Mouse (Mus musculus): ENCODE measurements around the gene Ubc. TPM values are rescaled to one million over a fixed set of nuclear protein-coding genes. Genes with fewer than 3 reads are reported as not detected.
"Not testable (repeated sequence)": the region's sequence is repeated elsewhere in the genome, so short reads cannot be mapped to it uniquely, and the experiment has no call there.

The Ubc gene
- 532 and 603 TPM in 2 replicates for polyA plus RNA-seq (2015; fragmentation: Nextera tagmentation; extraction: Ambion mirVana)

GRCm38 (mm10) chr5:125389579-125390441 lies at the start of gene Ubc:
TSS of gene Ubc (minus strand) at chr5:125390202.
- peak; percentile 92 for DNase-seq (ENCODE audit: low spot score)

DNA sequence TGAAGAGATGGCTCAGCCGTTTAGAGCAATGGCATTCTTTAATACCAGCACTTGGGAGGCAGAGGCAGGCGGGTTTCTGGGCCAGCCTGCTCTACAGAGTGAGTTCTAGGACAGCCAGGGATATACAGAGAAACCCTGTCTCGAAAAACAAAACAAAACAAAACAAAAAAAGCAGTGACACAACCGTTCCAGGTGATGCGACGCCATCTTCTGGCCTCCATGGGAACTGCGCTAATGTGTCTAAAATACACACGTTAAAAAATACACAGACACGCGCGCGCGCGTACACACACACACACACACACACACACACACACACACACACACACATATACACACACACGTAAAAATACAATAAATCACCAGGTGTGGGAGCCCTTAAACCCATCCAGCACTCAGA lies 44.3 kb upstream of the Ubc start:
- not testable (repeated sequence) for DNase-seq (ENCODE audit: low spot score)

DNA sequence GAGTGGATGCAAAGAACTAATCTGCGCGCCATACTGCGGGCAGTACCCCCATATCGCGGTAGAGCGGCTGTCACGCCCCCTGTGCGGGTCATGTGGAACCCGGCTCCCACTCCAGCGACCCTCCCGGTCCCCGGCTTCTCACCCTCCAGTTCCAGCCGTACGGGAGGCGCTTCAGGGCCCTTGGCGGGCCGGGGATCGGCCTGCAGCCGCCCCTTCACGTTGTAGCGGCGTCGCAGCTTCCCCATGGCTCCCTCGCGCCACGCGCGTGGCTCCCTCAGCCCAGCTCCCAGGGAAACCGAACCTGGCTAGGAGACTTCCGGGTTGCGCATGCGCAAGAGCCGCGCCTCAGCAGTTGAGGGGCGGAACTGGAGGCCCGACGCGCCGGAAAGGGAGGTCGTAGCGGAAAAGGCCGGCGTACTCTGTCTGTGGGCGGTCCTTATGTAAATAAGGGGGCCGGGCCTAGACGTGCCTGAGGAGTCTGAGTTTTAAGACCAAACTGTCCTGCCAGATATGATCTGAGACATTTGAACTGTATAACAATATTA lies 43.9 kb upstream of the Ubc start, which contains the start of gene Dhx37:
TSS of gene Dhx37 (minus strand) at position 329 of the 545 bp plus-strand sequence.
- DNase-seq (ENCODE audit: low spot score): peak; percentile 97

DNA sequence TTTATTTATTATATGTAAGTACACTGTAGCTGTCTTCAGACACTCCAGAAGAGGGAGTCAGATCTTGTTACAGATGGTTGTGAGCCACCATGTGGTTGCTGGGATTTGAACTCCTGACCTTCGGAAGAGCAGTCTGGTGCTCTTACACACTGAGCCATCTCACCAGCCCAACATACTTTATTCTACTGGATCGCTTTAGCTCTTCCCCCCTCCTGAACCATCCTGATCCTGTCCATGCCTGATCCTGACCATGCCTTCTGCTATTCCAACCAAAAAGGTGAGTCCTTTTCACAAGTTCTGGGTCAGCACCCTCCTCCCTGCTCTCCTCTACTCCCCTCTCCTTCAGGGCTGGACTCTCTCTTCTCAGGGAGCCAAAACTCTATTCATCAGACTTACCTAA lies 42.3 kb upstream of the Ubc start:
- DNase-seq (ENCODE audit: low spot score): not testable (repeated sequence)

- no peak for DNase-seq (ENCODE audit: low spot score)
These were observed 36.3 kb upstream of the Ubc start for GRCm38 (mm10) chr5:125426343-125426742.

DNA sequence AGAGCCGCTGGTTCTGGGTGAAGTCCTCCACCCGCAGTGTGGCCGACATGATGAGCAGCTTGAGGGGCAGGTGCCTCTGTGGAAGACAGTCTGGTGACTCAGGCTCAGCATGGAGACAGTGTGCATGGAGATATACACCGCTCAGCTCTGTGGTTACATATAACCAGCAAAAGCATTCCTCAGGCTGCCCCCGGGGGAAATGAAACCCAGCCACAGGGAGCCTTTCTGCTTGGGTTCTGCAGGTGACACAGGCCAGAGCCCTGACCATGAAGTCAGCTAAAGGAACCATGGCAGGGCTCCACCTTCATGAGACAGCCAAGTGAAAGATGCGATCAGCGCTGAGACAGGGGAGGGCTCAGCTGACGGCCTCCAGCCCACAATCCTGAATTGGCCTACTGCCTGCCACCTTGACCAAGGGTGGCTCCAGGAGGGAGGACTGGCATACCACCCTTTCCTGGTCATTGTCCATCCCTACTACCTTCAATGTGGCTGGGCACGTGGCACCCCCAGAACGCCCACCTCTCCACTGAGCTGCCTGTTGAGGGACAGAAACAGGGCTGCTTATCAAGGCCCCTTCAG lies 35.8 kb upstream of the Ubc start:
- DNase-seq (ENCODE audit: low spot score): no peak

DNA sequence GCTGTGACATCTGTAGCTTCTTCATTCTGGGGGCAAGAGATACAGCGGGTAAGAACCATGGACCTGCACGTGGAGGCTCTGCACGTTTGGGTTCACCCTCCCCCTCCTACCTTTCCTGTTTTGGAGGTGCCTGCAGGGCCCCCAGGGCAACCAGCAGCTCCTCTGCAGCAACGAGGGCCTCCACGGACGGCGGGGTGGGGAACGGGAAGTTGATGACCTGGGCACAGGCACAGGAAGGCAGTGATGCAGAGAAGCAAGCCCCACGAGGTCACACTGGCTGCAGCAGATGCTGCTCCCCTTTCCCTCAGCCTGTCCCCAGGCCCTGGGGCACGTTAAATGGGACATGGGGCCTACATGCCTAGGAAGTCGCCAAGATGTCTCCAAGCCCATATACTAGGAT lies 29.1 kb upstream of the Ubc start:
- no peak for DNase-seq (ENCODE audit: low spot score)

GRCm38 (mm10) chr5:125418636-125419035 lies 28.6 kb upstream of the Ubc start:
- no peak for DNase-seq (ENCODE audit: low spot score)

DNA sequence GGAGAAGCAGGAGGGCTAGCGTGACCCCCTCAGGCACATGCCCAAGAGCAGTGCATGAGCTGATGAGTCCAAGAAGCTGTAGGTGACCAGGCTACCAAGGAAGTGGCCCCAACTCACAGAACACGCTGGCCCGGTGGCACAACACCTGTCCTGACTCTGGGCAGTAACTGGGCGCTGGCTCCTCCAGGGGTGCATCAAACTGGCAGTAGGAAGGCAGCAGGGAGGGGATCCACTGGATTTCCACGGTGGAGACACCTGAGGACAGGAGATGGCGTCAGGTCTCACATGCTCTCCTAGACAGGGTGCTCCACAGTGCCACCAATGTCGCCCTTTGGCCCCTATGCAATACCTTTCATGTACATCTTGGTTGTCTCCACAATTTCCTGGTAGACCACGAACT lies 26.2 kb upstream of the Ubc start:
- DNase-seq (ENCODE audit: low spot score): no peak

DNA sequence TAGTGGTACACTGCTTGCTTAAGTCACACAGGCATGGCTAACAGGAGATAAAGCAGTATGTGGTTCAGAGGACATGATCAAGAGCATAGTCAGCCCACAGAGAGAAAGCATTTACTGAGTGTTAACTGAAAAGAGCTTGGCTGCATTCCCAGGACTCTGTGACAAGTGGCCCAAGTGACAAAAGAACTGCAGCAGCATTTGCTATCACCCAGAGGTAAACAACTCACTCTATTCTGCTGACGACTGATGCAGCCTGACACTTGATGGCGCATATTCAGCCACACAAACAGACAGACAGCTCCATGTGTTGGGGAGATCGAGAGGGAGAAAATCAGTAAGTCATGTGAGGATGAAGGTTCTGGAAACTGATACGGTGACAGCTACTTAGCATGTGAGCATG lies 23.8 kb upstream of the Ubc start:
- DNase-seq (ENCODE audit: low spot score): no peak

- DNase-seq (ENCODE audit: low spot score): not testable (repeated sequence)
These were observed 22.5 kb upstream of the Ubc start for GRCm38 (mm10) chr5:125412536-125412935.

GRCm38 (mm10) chr5:125411972-125412530 lies 22.0 kb upstream of the Ubc start:
- peak; percentile 78 for DNase-seq (ENCODE audit: low spot score)

DNA sequence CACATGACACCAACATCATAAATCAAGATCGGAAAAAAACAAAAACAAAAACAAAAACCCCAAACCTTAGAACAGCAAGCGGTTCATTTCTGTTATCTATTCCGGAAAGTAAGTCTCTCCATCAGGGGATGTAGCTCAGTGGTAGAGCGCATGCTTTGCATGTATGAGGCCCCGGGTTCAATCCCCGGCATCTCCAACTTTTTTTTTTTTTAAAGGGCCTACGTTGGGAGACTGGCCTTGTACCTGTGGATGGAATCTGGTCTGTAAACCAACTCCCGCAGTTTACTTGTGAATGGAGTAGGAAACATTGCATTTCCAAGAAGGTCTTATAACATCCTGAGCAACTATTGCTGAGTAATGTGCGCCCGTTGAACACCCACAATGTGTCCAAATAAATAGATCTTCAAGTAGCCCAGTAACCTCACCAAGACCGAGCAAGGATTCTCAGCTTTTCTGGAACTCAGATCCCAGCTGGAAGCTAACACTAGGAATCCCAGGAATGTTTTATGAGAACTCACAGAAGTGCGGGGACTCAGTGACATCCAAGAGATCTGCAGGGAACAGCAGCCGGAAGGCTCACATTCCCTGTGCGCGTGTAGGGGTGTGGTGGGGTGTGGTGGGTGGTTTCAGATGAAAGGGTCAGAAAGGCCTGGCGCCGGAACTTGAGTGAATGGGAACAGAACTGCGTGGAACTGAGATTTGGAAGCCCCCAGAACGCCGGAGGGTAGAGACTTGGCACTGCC lies 19.5 kb upstream of the Ubc start:
- DNase-seq (ENCODE audit: low spot score): peak; percentile 69

DNA sequence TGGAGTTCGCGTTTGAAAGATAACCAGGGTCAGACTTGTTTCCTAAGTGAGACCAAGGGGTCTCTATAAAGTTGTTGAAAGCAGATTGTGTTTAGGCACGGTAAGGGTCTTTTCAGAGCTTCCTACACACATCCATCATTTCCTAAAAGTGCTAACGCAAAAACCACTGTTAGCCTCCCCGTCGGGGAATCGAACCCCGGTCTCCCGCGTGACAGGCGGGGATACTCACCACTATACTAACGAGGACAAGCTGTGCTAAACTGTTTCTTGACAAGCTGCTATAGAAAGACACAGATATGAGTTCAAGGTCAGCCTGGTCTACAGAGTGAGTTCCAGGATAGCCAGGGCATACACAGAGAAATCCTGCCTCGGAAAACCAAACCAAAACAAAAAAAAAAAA lies 18.8 kb upstream of the Ubc start:
- peak; percentile 89 for DNase-seq (ENCODE audit: low spot score)

- DNase-seq (ENCODE audit: low spot score): no peak
These were observed 18.0 kb upstream of the Ubc start for GRCm38 (mm10) chr5:125407910-125408575.

GRCm38 (mm10) chr5:125407020-125407830 lies 17.2 kb upstream of the Ubc start:
- DNase-seq (ENCODE audit: low spot score): peak; percentile 22

- peak; percentile 75 for DNase-seq (ENCODE audit: low spot score)
These were observed 16.5 kb upstream of the Ubc start for GRCm38 (mm10) chr5:125406322-125407016.

DNA sequence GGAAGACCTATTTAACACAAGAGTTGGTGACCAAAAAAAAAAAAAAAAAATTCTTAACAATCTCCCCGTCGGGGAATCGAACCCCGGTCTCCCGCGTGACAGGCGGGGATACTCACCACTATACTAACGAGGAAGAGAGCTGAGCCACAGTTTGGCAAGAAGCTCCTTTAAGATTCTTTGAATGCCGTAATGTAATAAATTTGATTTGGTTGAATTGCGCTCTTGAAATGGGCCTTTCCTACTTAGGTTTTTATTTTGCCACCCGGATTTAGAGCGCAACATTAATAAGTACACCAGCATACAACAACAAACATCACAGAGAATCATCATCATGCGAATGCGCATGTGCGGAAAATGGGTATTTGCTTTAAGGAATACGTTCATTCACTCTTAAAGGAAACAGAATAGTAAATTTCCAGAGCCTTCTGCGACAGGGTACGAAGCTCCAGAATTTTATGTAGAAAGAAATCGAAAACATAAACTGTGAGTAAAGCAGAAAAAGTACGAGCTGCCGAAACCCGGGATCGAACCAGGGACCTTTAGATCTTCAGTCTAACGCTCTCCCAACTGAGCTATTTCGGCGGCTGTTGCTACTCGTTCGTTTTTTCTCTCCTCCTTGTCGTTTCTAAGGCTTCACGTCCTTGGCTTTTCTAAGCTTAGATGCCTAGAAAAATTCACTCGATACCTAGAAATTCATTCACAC lies 15.7 kb upstream of the Ubc start:
- peak; percentile 93 for DNase-seq (ENCODE audit: low spot score)

All from thymus, postnatal 0 days (tissue).